Mouse (Mus musculus): Measurements from ENCODE around the gene Exoc4. TPM values are rescaled to one million over a fixed set of nuclear protein-coding genes. Genes with fewer than 3 reads are reported as not detected.

Gene Exoc4
- polyA plus RNA-seq, 1 experiment from 2014 or later: 39.1 TPM

DNA sequence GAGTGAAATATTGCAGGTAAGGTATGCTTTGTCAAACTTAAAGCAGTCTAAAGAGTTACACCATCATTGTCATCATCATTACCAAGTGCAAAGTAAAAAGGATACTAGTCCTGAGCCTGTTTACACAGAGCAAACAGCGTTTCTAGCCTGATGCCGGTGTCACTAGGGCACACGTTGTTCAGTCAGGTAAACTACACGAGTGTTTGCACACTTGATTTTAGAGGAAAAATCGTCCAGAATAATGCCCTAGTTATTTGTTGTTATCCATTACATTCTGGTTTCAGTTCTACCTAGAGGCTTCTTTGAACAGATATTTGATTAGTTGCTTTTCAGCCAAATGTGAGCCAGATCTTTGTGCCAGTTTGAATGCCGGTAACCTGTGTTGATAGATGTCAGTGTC is 37.5 kb downstream of the Exoc4 start:
- H3K27ac ChIP-seq (replicated peaks; ENCODE audit: low read depth, low read length): no peak overlapping the region
- no peak overlapping the region for H3K4me2 ChIP-seq (ENCODE audit: low read length)
- 85% methylated on average over 6 of the region's 6 CpGs for WGBS
- no peaks in the 10 kb centered on the region for H3K9me3 ChIP-seq (ENCODE audit: control insufficient read depth, low read length)
- no peaks in the 10 kb centered on the region for H3K36me3 ChIP-seq (ENCODE audit: control insufficient read depth, insufficient read depth, low read length)
- H3K27me3 ChIP-seq (ENCODE audit: control insufficient read depth, insufficient read depth, low read length): no peaks in the 10 kb centered on the region
- H3K9ac ChIP-seq (replicated peaks; ENCODE audit: low read length): no peak overlapping the region
- no peak for DNase-seq
- no peak for ATAC-seq (ENCODE audit: low FRiP score, low TSS enrichment)
- H3K4me3 ChIP-seq (replicated peaks; ENCODE audit: low read depth, low read length): no peak overlapping the region
- peaks cover 11% of the 10 kb centered on the region; the same call in 1 of the 2 replicates for H3K4me1 ChIP-seq (ENCODE audit: control insufficient read depth, insufficient read depth, low read length)

DNA sequence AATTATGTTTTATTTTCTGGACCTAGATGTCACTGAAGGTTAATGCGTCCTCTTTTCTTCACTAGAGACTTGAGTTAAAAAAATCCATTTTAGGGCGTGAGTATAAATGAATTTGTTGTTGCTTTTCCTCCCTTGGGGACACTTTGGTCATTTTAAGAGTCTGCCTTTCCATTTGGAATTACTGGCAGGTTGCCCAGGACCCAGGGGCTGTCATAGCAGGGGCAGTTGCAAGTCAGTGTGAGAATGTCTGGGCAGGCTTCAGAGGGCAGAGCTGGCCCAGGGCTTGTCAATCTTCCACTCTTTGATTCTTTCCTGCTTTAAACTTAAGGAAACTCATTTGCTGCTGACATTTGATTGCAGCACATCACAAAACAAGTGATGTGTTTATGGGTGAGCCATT is 45.7 kb downstream of the Exoc4 start:
- H3K4me2 ChIP-seq (ENCODE audit: low read length): no peak overlapping the region
- H3K9ac ChIP-seq (replicated peaks; ENCODE audit: low read length): no peak overlapping the region
- DNase-seq (peak; percentile 63), ATAC-seq (ENCODE audit: low FRiP score, low TSS enrichment) (no peak)
- H3K27me3 ChIP-seq (ENCODE audit: control insufficient read depth, insufficient read depth, low read length): no peaks in the 10 kb centered on the region
- H3K4me1 ChIP-seq (ENCODE audit: control insufficient read depth, insufficient read depth, low read length): no peaks in the 10 kb centered on the region
- 50% methylated on average over 2 of the region's 2 CpGs for WGBS
- no peak overlapping the region for H3K27ac ChIP-seq (replicated peaks; ENCODE audit: low read depth, low read length)
- no peaks in the 10 kb centered on the region for H3K36me3 ChIP-seq (ENCODE audit: control insufficient read depth, insufficient read depth, low read length)
- no peak overlapping the region for H3K4me3 ChIP-seq (replicated peaks; ENCODE audit: low read depth, low read length)
- H3K9me3 ChIP-seq (ENCODE audit: control insufficient read depth, low read length): no peaks in the 10 kb centered on the region

DNA sequence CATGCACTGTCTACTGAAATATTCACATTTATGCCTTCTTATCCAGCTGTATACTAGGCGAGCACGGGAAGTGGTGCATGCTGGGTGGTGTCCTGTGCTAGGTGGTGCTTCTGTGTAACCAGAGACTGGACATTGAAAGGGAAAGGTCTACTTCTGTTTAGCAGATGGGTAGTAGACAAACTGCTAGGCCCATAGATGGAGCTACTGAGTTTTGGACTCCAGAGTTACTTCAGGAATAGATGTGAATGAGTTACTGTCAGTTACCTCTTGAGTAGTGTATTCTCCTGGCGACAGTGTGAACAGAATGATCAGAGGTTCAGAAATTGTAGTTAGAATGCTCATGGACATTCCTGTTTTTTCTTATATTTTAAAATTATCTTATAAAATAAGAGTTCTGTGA is 48.7 kb downstream of the Exoc4 start:
- Histone ChIP-seq H3K27ac (replicated peaks; ENCODE audit: low read depth, low read length) (no peak overlapping the region), H3K4me2 (ENCODE audit: low read length) (no peak overlapping the region), H3K9me3 (ENCODE audit: control insufficient read depth, low read length) (no peaks in the 10 kb centered on the region), H3K36me3 (ENCODE audit: control insufficient read depth, insufficient read depth, low read length) (no peaks in the 10 kb centered on the region), H3K27me3 (ENCODE audit: control insufficient read depth, insufficient read depth, low read length) (no peaks in the 10 kb centered on the region), H3K4me1 (ENCODE audit: control insufficient read depth, insufficient read depth, low read length) (no peaks in the 10 kb centered on the region), H3K4me3 (replicated peaks; ENCODE audit: low read depth, low read length) (no peak overlapping the region), H3K9ac (replicated peaks; ENCODE audit: low read length) (no peak overlapping the region)
- WGBS: 94% methylated on average over 3 of the region's 3 CpGs
- no peak for ATAC-seq (ENCODE audit: low FRiP score, low TSS enrichment)
- DNase-seq: no peak

DNA sequence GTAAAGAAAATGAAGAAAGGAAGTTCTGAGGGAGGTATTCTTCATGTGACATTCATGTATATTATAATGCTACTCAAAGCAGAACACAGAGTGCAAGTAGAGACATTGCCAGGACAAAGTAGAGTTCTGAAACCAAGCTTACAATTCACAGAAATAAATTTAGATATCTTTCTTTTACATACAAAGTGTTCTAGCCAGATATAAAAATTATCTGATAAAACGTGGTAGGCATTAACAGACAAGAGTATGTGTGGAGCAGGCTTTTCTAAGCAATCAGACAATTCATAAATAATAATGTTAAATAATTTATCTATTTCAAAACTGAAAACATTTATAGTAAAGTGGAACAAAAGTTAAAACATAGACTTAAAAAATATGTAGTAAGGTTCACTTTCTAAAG is 49.9 kb downstream of the Exoc4 start:
- ATAC-seq (ENCODE audit: low FRiP score, low TSS enrichment): no peak
- Histone ChIP-seq H3K27ac (replicated peaks; ENCODE audit: low read depth, low read length) (no peak overlapping the region), H3K4me1 (ENCODE audit: control insufficient read depth, insufficient read depth, low read length) (no peaks in the 10 kb centered on the region), H3K4me2 (ENCODE audit: low read length) (no peak overlapping the region), H3K27me3 (ENCODE audit: control insufficient read depth, insufficient read depth, low read length) (no peaks in the 10 kb centered on the region), H3K9me3 (ENCODE audit: control insufficient read depth, low read length) (no peaks in the 10 kb centered on the region), H3K4me3 (replicated peaks; ENCODE audit: low read depth, low read length) (no peak overlapping the region), H3K36me3 (ENCODE audit: control insufficient read depth, insufficient read depth, low read length) (no peaks in the 10 kb centered on the region), H3K9ac (replicated peaks; ENCODE audit: low read length) (no peak overlapping the region)
- no peak for DNase-seq
- 90% methylated on average over 1 of the region's 1 CpGs for WGBS

DNA sequence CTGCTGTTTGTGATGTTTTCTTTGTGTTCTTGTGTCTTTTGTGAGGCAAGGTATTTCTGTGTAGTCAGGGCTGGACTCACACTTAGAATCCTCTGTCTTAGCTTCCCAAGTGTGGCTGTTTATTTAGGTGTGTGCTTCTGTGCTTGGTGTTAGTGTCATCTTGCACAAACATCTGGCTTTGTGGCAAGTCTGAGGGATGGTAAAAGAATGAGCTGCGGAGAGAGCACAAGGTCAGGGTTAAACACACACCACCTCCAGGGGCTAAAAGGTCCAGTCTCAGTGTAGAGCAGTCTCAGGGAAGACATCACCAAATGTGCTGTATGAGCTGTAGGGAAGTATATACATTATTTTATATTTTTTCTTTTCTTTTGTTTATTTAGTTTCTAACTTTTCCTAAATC is 57.1 kb downstream of the Exoc4 start:
- Histone ChIP-seq H3K9me3 (ENCODE audit: control insufficient read depth, low read length) (no peaks in the 10 kb centered on the region), H3K4me1 (ENCODE audit: control insufficient read depth, insufficient read depth, low read length) (no peaks in the 10 kb centered on the region), H3K36me3 (ENCODE audit: control insufficient read depth, insufficient read depth, low read length) (0 out of 2 replicates have a peak, but pooled peaks cover 3% of the 10 kb centered on the region), H3K27ac (replicated peaks; ENCODE audit: low read depth, low read length) (no peak overlapping the region), H3K4me2 (ENCODE audit: low read length) (no peak overlapping the region), H3K4me3 (replicated peaks; ENCODE audit: low read depth, low read length) (no peak overlapping the region), H3K27me3 (ENCODE audit: control insufficient read depth, insufficient read depth, low read length) (no peaks in the 10 kb centered on the region), H3K9ac (replicated peaks; ENCODE audit: low read length) (no peak overlapping the region)
- ATAC-seq (ENCODE audit: low FRiP score, low TSS enrichment) (no peak), DNase-seq (no peak)
- 97% methylated on average over 1 of the region's 1 CpGs for WGBS

DNA sequence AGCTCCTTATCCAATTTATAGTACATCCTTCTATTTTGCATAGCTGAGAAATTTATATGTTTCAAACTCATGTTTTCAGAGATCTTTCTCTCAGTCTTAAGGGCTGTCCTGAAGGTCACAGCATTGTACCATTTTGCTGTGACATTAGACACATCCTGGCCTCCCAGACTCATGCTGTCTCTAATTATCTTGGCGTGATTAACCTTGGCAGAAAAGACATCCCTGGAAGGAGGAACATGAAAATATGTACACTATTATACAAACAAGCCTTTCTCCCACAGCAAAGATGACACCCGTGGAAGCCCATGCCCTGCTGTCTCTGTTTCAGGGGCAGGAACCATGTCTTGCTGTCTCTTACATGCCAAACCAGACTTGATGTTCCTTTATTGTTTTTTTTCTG is 59.8 kb downstream of the Exoc4 start:
- H3K27me3 ChIP-seq (ENCODE audit: control insufficient read depth, insufficient read depth, low read length): no peaks in the 10 kb centered on the region
- H3K4me1 ChIP-seq (ENCODE audit: control insufficient read depth, insufficient read depth, low read length): no peaks in the 10 kb centered on the region
- no peak overlapping the region for H3K4me3 ChIP-seq (replicated peaks; ENCODE audit: low read depth, low read length)
- no peaks in the 10 kb centered on the region for H3K9me3 ChIP-seq (ENCODE audit: control insufficient read depth, low read length)
- no peak for ATAC-seq (ENCODE audit: low FRiP score, low TSS enrichment)
- 0 out of 2 replicates have a peak, but pooled peaks cover 3% of the 10 kb centered on the region for H3K36me3 ChIP-seq (ENCODE audit: control insufficient read depth, insufficient read depth, low read length)
- WGBS: 92% methylated on average over 2 of the region's 2 CpGs
- no peak overlapping the region for H3K4me2 ChIP-seq (ENCODE audit: low read length)
- H3K27ac ChIP-seq (replicated peaks; ENCODE audit: low read depth, low read length): no peak overlapping the region
- no peak for DNase-seq
- no peak overlapping the region for H3K9ac ChIP-seq (replicated peaks; ENCODE audit: low read length)

DNA sequence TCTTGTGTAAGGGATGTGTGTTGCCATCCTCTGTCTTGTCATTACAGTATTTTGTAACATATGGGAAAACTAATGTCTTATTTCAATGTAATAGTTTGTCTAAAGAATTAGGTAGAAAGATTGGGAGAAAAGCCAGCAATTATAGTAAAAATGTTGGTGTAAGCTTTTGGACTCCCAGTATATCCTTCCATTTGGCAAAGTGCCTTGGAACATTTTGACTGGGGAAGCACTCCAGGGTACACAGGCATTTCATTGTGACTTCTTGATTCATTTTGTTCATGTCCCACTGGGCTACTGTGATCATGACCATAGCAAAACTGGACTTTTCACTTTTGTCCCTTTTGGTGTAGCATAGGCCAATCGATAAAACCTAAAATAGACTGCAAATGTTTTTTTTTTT is 61.6 kb downstream of the Exoc4 start:
- 90% methylated on average over 1 of the region's 1 CpGs for WGBS
- Histone ChIP-seq H3K27me3 (ENCODE audit: control insufficient read depth, insufficient read depth, low read length) (no peaks in the 10 kb centered on the region), H3K4me1 (ENCODE audit: control insufficient read depth, insufficient read depth, low read length) (no peaks in the 10 kb centered on the region), H3K4me2 (ENCODE audit: low read length) (no peak overlapping the region), H3K27ac (replicated peaks; ENCODE audit: low read depth, low read length) (no peak overlapping the region), H3K9ac (replicated peaks; ENCODE audit: low read length) (no peak overlapping the region), H3K36me3 (ENCODE audit: control insufficient read depth, insufficient read depth, low read length) (0 out of 2 replicates have a peak, but pooled peaks cover 3% of the 10 kb centered on the region), H3K4me3 (replicated peaks; ENCODE audit: low read depth, low read length) (no peak overlapping the region), H3K9me3 (ENCODE audit: control insufficient read depth, low read length) (no peaks in the 10 kb centered on the region)
- DNase-seq: no peak
- ATAC-seq (ENCODE audit: low FRiP score, low TSS enrichment): no peak

DNA sequence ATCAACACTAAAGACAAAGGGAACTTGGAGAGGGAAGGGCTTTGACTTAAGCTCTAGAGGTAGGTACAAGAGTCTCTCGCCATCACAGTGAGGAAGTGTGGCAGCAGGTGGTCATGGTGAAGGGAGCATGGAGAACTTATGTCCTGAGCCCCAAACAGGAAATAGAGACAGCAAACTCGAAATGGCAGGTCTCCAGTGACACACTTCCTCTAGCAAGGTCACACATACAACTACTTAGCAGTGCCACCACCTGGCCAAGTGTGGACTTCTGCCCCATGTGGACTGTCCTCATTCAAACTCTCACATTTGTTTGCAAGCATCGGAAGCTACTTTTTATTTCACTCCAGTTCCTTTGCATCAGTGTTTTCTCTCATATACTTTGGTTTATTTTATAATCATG is 74.0 kb downstream of the Exoc4 start:
- DNase-seq (no peak), ATAC-seq (ENCODE audit: low FRiP score, low TSS enrichment) (no peak)
- 87% methylated on average over 3 of the region's 3 CpGs for WGBS
- Histone ChIP-seq H3K36me3 (ENCODE audit: control insufficient read depth, insufficient read depth, low read length) (no peaks in the 10 kb centered on the region), H3K4me1 (ENCODE audit: control insufficient read depth, insufficient read depth, low read length) (no peaks in the 10 kb centered on the region), H3K4me3 (replicated peaks; ENCODE audit: low read depth, low read length) (no peak overlapping the region), H3K9ac (replicated peaks; ENCODE audit: low read length) (no peak overlapping the region), H3K27me3 (ENCODE audit: control insufficient read depth, insufficient read depth, low read length) (no peaks in the 10 kb centered on the region), H3K27ac (replicated peaks; ENCODE audit: low read depth, low read length) (no peak overlapping the region), H3K4me2 (ENCODE audit: low read length) (no peak overlapping the region), H3K9me3 (ENCODE audit: control insufficient read depth, low read length) (no peaks in the 10 kb centered on the region)

DNA sequence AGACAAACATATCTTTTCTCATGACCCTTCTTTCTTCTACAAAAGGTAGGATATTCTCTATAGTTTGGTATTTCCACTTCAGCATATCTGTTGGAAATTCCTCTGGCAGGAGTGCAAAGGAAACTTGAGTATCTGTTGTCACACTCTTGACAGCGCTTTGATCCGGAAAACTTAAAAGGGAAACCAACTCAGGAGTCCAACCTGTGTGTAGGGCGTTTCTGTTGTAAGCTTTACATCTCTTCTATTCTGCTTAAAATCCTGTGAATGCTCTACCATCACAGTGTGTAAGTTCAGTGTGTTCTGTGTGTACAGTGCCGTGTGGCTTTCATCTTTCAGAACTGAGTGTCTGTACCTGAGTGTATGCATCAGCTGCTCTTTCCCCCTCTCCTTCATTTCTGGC is 74.5 kb downstream of the Exoc4 start:
- Histone ChIP-seq H3K36me3 (ENCODE audit: control insufficient read depth, insufficient read depth, low read length) (no peaks in the 10 kb centered on the region), H3K27ac (replicated peaks; ENCODE audit: low read depth, low read length) (no peak overlapping the region), H3K4me3 (replicated peaks; ENCODE audit: low read depth, low read length) (no peak overlapping the region), H3K4me1 (ENCODE audit: control insufficient read depth, insufficient read depth, low read length) (no peaks in the 10 kb centered on the region), H3K4me2 (ENCODE audit: low read length) (no peak overlapping the region), H3K9ac (replicated peaks; ENCODE audit: low read length) (no peak overlapping the region), H3K9me3 (ENCODE audit: control insufficient read depth, low read length) (no peaks in the 10 kb centered on the region), H3K27me3 (ENCODE audit: control insufficient read depth, insufficient read depth, low read length) (no peaks in the 10 kb centered on the region)
- DNase-seq (no peak), ATAC-seq (ENCODE audit: low FRiP score, low TSS enrichment) (no peak)
- WGBS: 93% methylated on average over 4 of the region's 4 CpGs
